Mouse (Mus musculus) MEL (cell line): ENCODE data around the gene Nek2. TPM values are rescaled to one million over a fixed set of nuclear protein-coding genes. Genes with fewer than 3 reads are reported as not detected.

Experiments
- DNase-seq: peaks from one replicate; pipeline ENCODE4 v3.0.0; 2011; ENCODE audit warnings: low read depth, low spot score
- H3K27ac ChIP-seq: 2 replicates; pipeline ENCODE4 v1.5.1; 2012; ENCODE audit warnings: low read depth, mild to moderate bottlenecking, control low read depth, low read length, moderate library complexity; ENCODE audit not compliant: control insufficient read depth
- H3K27me3 ChIP-seq, 2 experiments: fragments of 150-350 bp in 1 of 2; sonication (generic) in 1 of 2; 2 replicates each; pipeline ENCODE4 v1.6.1; 2012; ENCODE audit warnings: low read length in 2 of 2, mild to moderate bottlenecking in 2 of 2, improper control_type of control experiment in 1 of 2, moderate library complexity in 1 of 2; ENCODE audit not compliant: insufficient read depth in 2 of 2, control insufficient read depth in 1 of 2
- H3K36me3 ChIP-seq, 2 experiments: 2 replicates each; pipeline ENCODE4 v1.6.1; 2012 to 2014; ENCODE audit warnings: low read length in 2 of 2, improper control_type of control experiment in 1 of 2, inconsistent platforms in 1 of 2, mild to moderate bottlenecking in 1 of 2; ENCODE audit not compliant: insufficient read depth in 2 of 2, control insufficient read depth in 1 of 2
- H3K4me1 ChIP-seq, 2 experiments: fragments of 150-350 bp in 1 of 2; sonication (generic) in 1 of 2; 2 replicates each; pipeline ENCODE4 v1.6.1; 2012; ENCODE audit warnings: low read length in 2 of 2, improper control_type of control experiment in 1 of 2, mild to moderate bottlenecking in 1 of 2; ENCODE audit not compliant: insufficient read depth in 2 of 2, control insufficient read depth in 1 of 2
- H3K4me3 ChIP-seq, 2 experiments: fragments of 150-350 bp in 1 of 2; sonication (generic) in 1 of 2; 2 replicates each; pipeline ENCODE4 v1.5.1; 2012; ENCODE audit warnings: low read depth in 2 of 2, low read length in 2 of 2, mild to moderate bottlenecking in 2 of 2, moderate library complexity in 2 of 2, control low read depth in 1 of 2, improper control_type of control experiment in 1 of 2; ENCODE audit not compliant: control insufficient read depth in 1 of 2, insufficient read depth in 1 of 2
- H3K79me2 ChIP-seq: 2 replicates; pipeline ENCODE4 v1.6.1; 2012; ENCODE audit warnings: mild to moderate bottlenecking, low read length, moderate library complexity; ENCODE audit not compliant: control insufficient read depth, poor library complexity, insufficient read depth
- H3K9ac ChIP-seq: 2 replicates; pipeline ENCODE4 v1.6.1; 2012; ENCODE audit warnings: low read depth, mild to moderate bottlenecking, control low read depth, low read length, moderate library complexity; ENCODE audit not compliant: control insufficient read depth, poor library complexity, severe bottlenecking
- H3K9me3 ChIP-seq: fragments of 150-350 bp; sonication (generic); replicated peaks from 2 replicates; pipeline ENCODE4 v1.6.1; 2012; ENCODE audit warnings: mild to moderate bottlenecking, low read length, improper control_type of control experiment, moderate library complexity; ENCODE audit not compliant: insufficient read depth
- BHLHE40 ChIP-seq: IDR thresholded peaks from 2 replicates; pipeline ENCODE4 v1.6.1; 2012; ENCODE audit warnings: low read depth, mild to moderate bottlenecking, inconsistent platforms, low read length, improper control_type of control experiment, borderline replicate concordance
- CHD1 ChIP-seq: IDR thresholded peaks from 2 replicates; pipeline ENCODE4 v1.6.1; 2012; ENCODE audit warnings: low read depth, mild to moderate bottlenecking, inconsistent platforms, low read length, improper control_type of control experiment
- CTCF ChIP-seq, 3 experiments: IDR thresholded peaks in 2 of 3; conservative IDR thresholded peaks in 1 of 3; 2 replicates each; pipeline ENCODE4 v1.5.1; 2011 to 2012; ENCODE audit warnings: low read length in 3 of 3, low read depth in 2 of 3, mild to moderate bottlenecking in 2 of 3, improper control_type of control experiment in 1 of 3, inconsistent platforms in 1 of 3, mixed read lengths in 1 of 3, moderate library complexity in 1 of 3; ENCODE audit not compliant: control insufficient read depth in 1 of 3, insufficient read depth in 1 of 3, poor library complexity in 1 of 3, severe bottlenecking in 1 of 3
- EP300 ChIP-seq, 2 experiments: IDR thresholded peaks; 2 replicates each; pipeline ENCODE4 v1.6.1; 2011; ENCODE audit warnings: improper control_type of control experiment in 2 of 2, low read length in 2 of 2, low read depth in 1 of 2, mild to moderate bottlenecking in 1 of 2
- ETS1 ChIP-seq: IDR thresholded peaks from 2 replicates; pipeline ENCODE4 v1.6.1; 2012; ENCODE audit warnings: low read depth, mild to moderate bottlenecking, inconsistent platforms, low read length, improper control_type of control experiment, moderate library complexity
- HCFC1 ChIP-seq: IDR thresholded peaks from 2 replicates; pipeline ENCODE4 v1.6.1; 2012; ENCODE audit warnings: low read depth, mild to moderate bottlenecking, inconsistent platforms, low read length, improper control_type of control experiment, moderate library complexity
- JUND ChIP-seq: IDR thresholded peaks from 2 replicates; pipeline ENCODE4 v1.6.1; 2011; ENCODE audit warnings: low read depth, mild to moderate bottlenecking, improper control_type of control experiment, low read length
- MAFK ChIP-seq: IDR thresholded peaks from 2 replicates; pipeline ENCODE4 v1.6.1; 2011; ENCODE audit warnings: low read depth, mild to moderate bottlenecking, low read length, improper control_type of control experiment, borderline replicate concordance
- MEF2A ChIP-seq: IDR thresholded peaks from 2 replicates; pipeline ENCODE4 v1.6.1; 2014; ENCODE audit warnings: low read depth, mild to moderate bottlenecking, inconsistent platforms, low read length, improper control_type of control experiment; ENCODE audit not compliant: poor library complexity, insufficient replicate concordance, severe bottlenecking; ENCODE audit errors: extremely low read depth
- MXI1 ChIP-seq: IDR thresholded peaks from 2 replicates; pipeline ENCODE4 v1.6.1; 2011; ENCODE audit warnings: mild to moderate bottlenecking, low read depth, low read length, improper control_type of control experiment
- MYC ChIP-seq: IDR thresholded peaks from 2 replicates; pipeline ENCODE4 v1.6.1; 2011; ENCODE audit warnings: low read depth, mild to moderate bottlenecking, low read length, improper control_type of control experiment, moderate library complexity
- NELFE ChIP-seq: IDR thresholded peaks from 2 replicates; pipeline ENCODE4 v1.6.1; 2011; ENCODE audit warnings: low read depth, low read length, improper control_type of control experiment
- POLR2AphosphoS2 ChIP-seq: IDR thresholded peaks from 2 replicates; pipeline ENCODE4 v1.6.1; 2011; ENCODE audit warnings: low read length, improper control_type of control experiment
- POLR2AphosphoS5 ChIP-seq: IDR thresholded peaks from 2 replicates; pipeline ENCODE4 v1.6.1; 2012; ENCODE audit warnings: low read depth, borderline replicate concordance, mild to moderate bottlenecking, inconsistent platforms, low read length, moderate library complexity, mixed read lengths
- SIN3A ChIP-seq: IDR thresholded peaks from 2 replicates; pipeline ENCODE4 v1.6.1; 2012; ENCODE audit warnings: low read length, improper control_type of control experiment, inconsistent platforms
- SMC3 ChIP-seq: IDR thresholded peaks from 2 replicates; pipeline ENCODE4 v1.6.1; 2011; ENCODE audit warnings: low read depth, low read length, improper control_type of control experiment
- TAL1 ChIP-seq: IDR thresholded peaks from 2 replicates; pipeline ENCODE4 v1.6.1; 2012; ENCODE audit warnings: mild to moderate bottlenecking, inconsistent platforms, low read length, moderate library complexity, mixed read lengths
- TBP ChIP-seq: IDR thresholded peaks from 2 replicates; pipeline ENCODE4 v1.8.0; 2011; ENCODE audit warnings: low read depth, low read length, improper control_type of control experiment
- USF1 ChIP-seq: IDR thresholded peaks from 2 replicates; pipeline ENCODE4 v1.6.1; 2014; ENCODE audit warnings: low read depth, mild to moderate bottlenecking, inconsistent platforms, low read length, improper control_type of control experiment, moderate library complexity
- USF2 ChIP-seq, 2 experiments: IDR thresholded peaks; 2 replicates each; pipeline ENCODE4 v1.6.1; 2011 to 2012; ENCODE audit warnings: improper control_type of control experiment in 2 of 2, low read length in 2 of 2, borderline replicate concordance in 1 of 2, inconsistent platforms in 1 of 2, low read depth in 1 of 2, mild to moderate bottlenecking in 1 of 2; ENCODE audit not compliant: insufficient read depth in 1 of 2
- ZC3H11A ChIP-seq: IDR thresholded peaks from 2 replicates; pipeline ENCODE4 v1.6.1; 2012; ENCODE audit warnings: low read depth, mild to moderate bottlenecking, inconsistent platforms, low read length, improper control_type of control experiment
- polyA plus RNA-seq, 2 experiments: library from polyadenylated mRNA; stranded (reverse) in 1 of 2; unstranded in 1 of 2; fragments of >175 nt in 1 of 2; fragments of >200 nt in 1 of 2; gene quantifications; 2 replicates each; pipeline versions ENCODE4 v1.2.1 to v1.2.4; 2012; ENCODE audit warnings: low replicate concordance in 2 of 2, low read depth in 1 of 2; ENCODE audit not compliant: insufficient read length in 2 of 2, insufficient read depth in 1 of 2, missing spikeins in 1 of 2
- total RNA-seq: library from RNA; depleted of rRNA; stranded (reverse); fragments of 300-350 nt; gene quantifications from 2 replicates; pipeline ENCODE4 v1.2.3, GENCODE M21; 2012

The Nek2 gene
- total and polyA plus RNA-seq, 3 experiments: 34.9 to 56.5 TPM; not detected in 1

DNA sequence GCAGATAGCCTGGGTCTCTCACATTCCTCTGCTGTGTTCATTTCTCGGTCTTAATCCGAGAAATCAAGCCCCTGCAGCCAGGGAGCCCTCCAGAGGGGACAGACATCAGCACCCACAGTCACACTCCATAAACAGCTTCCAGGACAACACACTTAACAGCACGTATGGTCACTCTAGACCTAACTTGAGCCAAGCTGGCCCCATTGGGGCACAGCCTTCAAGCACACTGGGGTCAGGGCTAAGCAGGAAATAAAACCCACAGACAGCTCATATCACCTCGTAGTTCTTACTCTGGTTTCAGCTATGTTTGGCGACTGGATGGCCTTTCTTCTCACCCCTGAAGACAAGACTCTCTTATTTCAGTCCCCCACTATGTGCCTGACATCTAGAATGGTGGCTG is 16.5 kb upstream of the Nek2 start:
- Histone ChIP-seq H3K9ac (no peak overlapping the region), H3K36me3 (no peaks in the 10 kb centered on the region), H3K4me1 (peaks cover 0 to 3% of the 10 kb centered on the region in 2 experiments; a peak in 1 of 4 replicates), H3K9me3 (no peaks in the 10 kb centered on the region), H3K27ac (no peak overlapping the region), H3K79me2 (no peaks in the 10 kb centered on the region), H3K4me3 (no peak overlapping the region), H3K27me3 (peaks cover 0 to 2% of the 10 kb centered on the region in 2 experiments; a peak in 1 of 4 replicates)
- DNase-seq: no peak
- no peak for TF ChIP-seq TAL1
- no peak for TF ChIP-seq MYC
- no peak for TF ChIP-seq NELFE
- TF ChIP-seq JUND: no peak

DNA sequence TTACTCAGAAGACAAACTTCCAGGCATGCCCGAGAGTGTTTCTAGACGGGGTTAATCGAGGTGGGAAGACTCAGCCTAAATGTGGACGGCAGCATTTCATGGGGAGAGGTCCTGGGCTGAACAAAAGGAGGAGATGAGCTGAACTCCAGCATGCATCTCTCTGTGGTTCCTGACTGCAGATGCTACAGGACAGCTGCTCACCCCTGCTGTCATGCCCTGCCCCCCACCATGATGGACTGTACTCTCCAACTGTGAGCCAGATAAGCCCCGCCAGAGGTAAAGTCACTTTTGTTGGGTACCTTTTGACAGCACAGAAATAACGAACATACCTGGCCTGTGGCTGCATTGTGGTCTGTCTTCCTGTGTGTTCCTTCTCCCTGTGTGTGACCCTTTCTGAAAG is 15.5 kb upstream of the Nek2 start:
- no peaks in the 10 kb centered on the region for H3K36me3 ChIP-seq
- no peak overlapping the region for H3K9ac ChIP-seq
- H3K4me1 ChIP-seq: peaks cover 0 to 3% of the 10 kb centered on the region in 2 experiments; a peak in 1 of 4 replicates
- TF ChIP-seq TAL1 (no peak), SIN3A (no peak), SMC3 (no peak), TBP (no peak), MEF2A (no peak), CHD1 (no peak), POLR2AphosphoS5 (no peak), CTCF (IDR thresholded peaks at IDR 0.05 in 2 of 3, conservative IDR thresholded peaks at IDR 0.05 in 1 of 3; ENCODE audit: control insufficient read depth in 1 of 3, insufficient read depth in 1 of 3, low read depth in 2 of 3, low read length in 3 of 3, poor library complexity in 1 of 3, severe bottlenecking in 1 of 3) (no peak), JUND (no peak), MXI1 (no peak), BHLHE40 (no peak), HCFC1 (no peak), USF1 (no peak), MAFK (no peak), EP300 (IDR thresholded peaks at IDR 0.05; ENCODE audit: low read depth in 1 of 2, low read length in 2 of 2) (no peak), USF2 (IDR thresholded peaks at IDR 0.05; ENCODE audit: borderline replicate concordance in 1 of 2, insufficient read depth in 1 of 2, low read depth in 1 of 2, low read length in 2 of 2) (no peak), ETS1 (no peak), ZC3H11A (no peak), NELFE (no peak), POLR2AphosphoS2 (no peak)
- TF ChIP-seq, all 39 proteins: peak for 0
- H3K27me3 ChIP-seq: peaks cover 0 to 2% of the 10 kb centered on the region in 2 experiments; a peak in 1 of 4 replicates
- H3K4me3 ChIP-seq: no peak overlapping the region
- H3K79me2 ChIP-seq: no peaks in the 10 kb centered on the region
- no peak for DNase-seq
- H3K27ac ChIP-seq: no peak overlapping the region
- H3K9me3 ChIP-seq: no peaks in the 10 kb centered on the region
